Mouse (Mus musculus): ENCODE data around the gene Gm11237. TPM values are rescaled to one million over a fixed set of nuclear protein-coding genes. Genes with fewer than 3 reads are reported as not detected.
"Not testable (repeated sequence)": the region's sequence is repeated elsewhere in the genome, so short reads cannot be mapped to it uniquely, and the experiment has no call there.

Gene Gm11237
- total RNA-seq (2012; rRNA removed) = 8.1 and 13.2 TPM in 2 replicates

- H3K27ac ChIP-seq (ENCODE audit: insufficient read depth, low read depth, low read length, poor library complexity, severe bottlenecking); H3K4me3 ChIP-seq (ENCODE audit: insufficient read depth in 1 of 2, low read depth in 1 of 2, low read length in 2 of 2, poor library complexity in 1 of 2, severe bottlenecking in 1 of 2); H3K9me3 ChIP-seq (ENCODE audit: control insufficient read depth, insufficient read depth, low read depth, low read length); DNase-seq (ENCODE audit: low read depth, low spot score); H3K9ac ChIP-seq (ENCODE audit: insufficient read depth, low read depth, low read length, poor library complexity, severe bottlenecking); in situ Hi-C loops (cut with MboI; ENCODE audit: low sequenced_read_pairs in 2 of 2, unreplicated experiment in 2 of 2); H3K36me3 ChIP-seq (ENCODE audit: control insufficient read depth, insufficient read depth, low read length, poor library complexity, severe bottlenecking); H3K4me1 ChIP-seq (ENCODE audit: control insufficient read depth in 2 of 2, insufficient read depth in 2 of 2, low read length in 2 of 2, poor library complexity in 1 of 2): not testable (repeated sequence)
Observed at GRCm38 (mm10) chr4:73622684-73623083, at the start of gene Gm11237. Gene Gm11237 (plus strand): TSS chr4:73622984.

GRCm38 (mm10) chr4:73599248-73599647 lies 23.5 kb upstream of the Gm11237 start:
- DNase-seq (ENCODE audit: low read depth, low spot score) = peak; percentile 25
- Histone ChIP-seq H3K27ac (ENCODE audit: insufficient read depth, low read depth, low read length, poor library complexity, severe bottlenecking) (no peak overlapping the region), H3K9ac (ENCODE audit: insufficient read depth, low read depth, low read length, poor library complexity, severe bottlenecking) (no peak overlapping the region), H3K4me1 (ENCODE audit: control insufficient read depth in 2 of 2, insufficient read depth in 2 of 2, low read length in 2 of 2, poor library complexity in 1 of 2) (no peaks in the 10 kb centered on the region), H3K9me3 (ENCODE audit: control insufficient read depth, insufficient read depth, low read depth, low read length) (no peaks in the 10 kb centered on the region), H3K4me3 (ENCODE audit: insufficient read depth in 1 of 2, low read depth in 1 of 2, low read length in 2 of 2, poor library complexity in 1 of 2, severe bottlenecking in 1 of 2) (no peak overlapping the region), H3K36me3 (ENCODE audit: control insufficient read depth, insufficient read depth, low read length, poor library complexity, severe bottlenecking) (no peaks in the 10 kb centered on the region)
- TF ChIP-seq ZC3H11A (IDR thresholded peaks at IDR 0.05; ENCODE audit: borderline replicate concordance, low read depth, low read length) (no peak; the same call in 1 of the 2 replicates), CHD2 (IDR thresholded peaks at IDR 0.05; ENCODE audit: low read depth, low read length) (no peak), ZNF384 (IDR thresholded peaks at IDR 0.05; ENCODE audit: low read depth, low read length) (no peak), HCFC1 (IDR thresholded peaks at IDR 0.05; ENCODE audit: borderline replicate concordance, insufficient read depth, low read length) (no peak)
- in situ Hi-C loops (cut with MboI; ENCODE audit: low sequenced_read_pairs in 2 of 2, unreplicated experiment in 2 of 2) = no loop called here

GRCm38 (mm10) chr4:73607581-73607980 lies 15.2 kb upstream of the Gm11237 start, which contains the start of gene Gm11238:
Gene Gm11238 (plus strand): TSS chr4:73607881.
- H3K9ac ChIP-seq (ENCODE audit: insufficient read depth, low read depth, low read length, poor library complexity, severe bottlenecking); H3K36me3 ChIP-seq (ENCODE audit: control insufficient read depth, insufficient read depth, low read length, poor library complexity, severe bottlenecking); H3K9me3 ChIP-seq (ENCODE audit: control insufficient read depth, insufficient read depth, low read depth, low read length); H3K4me3 ChIP-seq (ENCODE audit: insufficient read depth in 1 of 2, low read depth in 1 of 2, low read length in 2 of 2, poor library complexity in 1 of 2, severe bottlenecking in 1 of 2); H3K27ac ChIP-seq (ENCODE audit: insufficient read depth, low read depth, low read length, poor library complexity, severe bottlenecking); in situ Hi-C loops (cut with MboI; ENCODE audit: low sequenced_read_pairs in 2 of 2, unreplicated experiment in 2 of 2); H3K4me1 ChIP-seq (ENCODE audit: control insufficient read depth in 2 of 2, insufficient read depth in 2 of 2, low read length in 2 of 2, poor library complexity in 1 of 2); DNase-seq (ENCODE audit: low read depth, low spot score): not testable (repeated sequence)

GRCm38 (mm10) chr4:73637821-73638220 lies 15.0 kb downstream of the Gm11237 start, which contains the start of gene Gm11236:
Gene Gm11236 (plus strand): TSS chr4:73638121.
- H3K4me1 ChIP-seq (ENCODE audit: control insufficient read depth in 2 of 2, insufficient read depth in 2 of 2, low read length in 2 of 2, poor library complexity in 1 of 2); H3K27ac ChIP-seq (ENCODE audit: insufficient read depth, low read depth, low read length, poor library complexity, severe bottlenecking); in situ Hi-C loops (cut with MboI; ENCODE audit: low sequenced_read_pairs in 2 of 2, unreplicated experiment in 2 of 2); DNase-seq (ENCODE audit: low read depth, low spot score); H3K4me3 ChIP-seq (ENCODE audit: insufficient read depth in 1 of 2, low read depth in 1 of 2, low read length in 2 of 2, poor library complexity in 1 of 2, severe bottlenecking in 1 of 2); H3K9ac ChIP-seq (ENCODE audit: insufficient read depth, low read depth, low read length, poor library complexity, severe bottlenecking); H3K36me3 ChIP-seq (ENCODE audit: control insufficient read depth, insufficient read depth, low read length, poor library complexity, severe bottlenecking); H3K9me3 ChIP-seq (ENCODE audit: control insufficient read depth, insufficient read depth, low read depth, low read length): not testable (repeated sequence)

GRCm38 (mm10) chr4:73661864-73662263 lies 39.1 kb downstream of the Gm11237 start:
- H3K27ac ChIP-seq (ENCODE audit: insufficient read depth, low read depth, low read length, poor library complexity, severe bottlenecking); in situ Hi-C loops (cut with MboI; ENCODE audit: low sequenced_read_pairs in 2 of 2, unreplicated experiment in 2 of 2): not testable (repeated sequence)

GRCm38 (mm10) chr4:73668054-73668453 lies 45.3 kb downstream of the Gm11237 start, which contains the start of gene Gm11239:
Gene Gm11239 (plus strand): TSS chr4:73668354.
- H3K9me3 ChIP-seq (ENCODE audit: control insufficient read depth, insufficient read depth, low read depth, low read length); H3K4me3 ChIP-seq (ENCODE audit: insufficient read depth in 1 of 2, low read depth in 1 of 2, low read length in 2 of 2, poor library complexity in 1 of 2, severe bottlenecking in 1 of 2); in situ Hi-C loops (cut with MboI; ENCODE audit: low sequenced_read_pairs in 2 of 2, unreplicated experiment in 2 of 2); H3K9ac ChIP-seq (ENCODE audit: insufficient read depth, low read depth, low read length, poor library complexity, severe bottlenecking); H3K36me3 ChIP-seq (ENCODE audit: control insufficient read depth, insufficient read depth, low read length, poor library complexity, severe bottlenecking); H3K4me1 ChIP-seq (ENCODE audit: control insufficient read depth in 2 of 2, insufficient read depth in 2 of 2, low read length in 2 of 2, poor library complexity in 1 of 2); H3K27ac ChIP-seq (ENCODE audit: insufficient read depth, low read depth, low read length, poor library complexity, severe bottlenecking); DNase-seq (ENCODE audit: low read depth, low spot score): not testable (repeated sequence)

More at GRCm38 (mm10) chr4:73661864-73662263, 39.1 kb downstream of the Gm11237 start:
- H3K36me3 ChIP-seq (ENCODE audit: control insufficient read depth, insufficient read depth, low read length, poor library complexity, severe bottlenecking); H3K9me3 ChIP-seq (ENCODE audit: control insufficient read depth, insufficient read depth, low read depth, low read length); DNase-seq (ENCODE audit: low read depth, low spot score); H3K9ac ChIP-seq (ENCODE audit: insufficient read depth, low read depth, low read length, poor library complexity, severe bottlenecking); H3K4me1 ChIP-seq (ENCODE audit: control insufficient read depth in 2 of 2, insufficient read depth in 2 of 2, low read length in 2 of 2, poor library complexity in 1 of 2); H3K4me3 ChIP-seq (ENCODE audit: insufficient read depth in 1 of 2, low read depth in 1 of 2, low read length in 2 of 2, poor library complexity in 1 of 2, severe bottlenecking in 1 of 2): not testable (repeated sequence)

Other genes starting within 250 kb of the Gm11237 start
- 0.37 and 1.0 TPM in 2 replicates for gene Gm11487, start 217.9 kb upstream of the Gm11237 start, total RNA-seq (2012; rRNA removed)
- gene Gm11238, start 15.1 kb upstream of the Gm11237 start, total RNA-seq (2012; rRNA removed) = 1.3 and 1.6 TPM in 2 replicates
- gene Gm11236, start 15.1 kb downstream of the Gm11237 start, total RNA-seq (2012; rRNA removed) = 0.94 and 3.4 TPM in 2 replicates
- gene Gm11239, start 45.4 kb downstream of the Gm11237 start, total RNA-seq (2012; rRNA removed) = 2.2 and 5.4 TPM in 2 replicates
- 3.1 and 5.9 TPM in 2 replicates for gene Gm428, start 60.5 kb downstream of the Gm11237 start, total RNA-seq (2012; rRNA removed)
- 0.54 and 1.1 TPM in 2 replicates for gene Rasef, start 168.0 kb downstream of the Gm11237 start, total RNA-seq (2012; rRNA removed)

Data from ES-E14 (cell line).